Comparison of ENCODE assay signal across 7 mouse cellular contexts in the genomic region with DNA sequence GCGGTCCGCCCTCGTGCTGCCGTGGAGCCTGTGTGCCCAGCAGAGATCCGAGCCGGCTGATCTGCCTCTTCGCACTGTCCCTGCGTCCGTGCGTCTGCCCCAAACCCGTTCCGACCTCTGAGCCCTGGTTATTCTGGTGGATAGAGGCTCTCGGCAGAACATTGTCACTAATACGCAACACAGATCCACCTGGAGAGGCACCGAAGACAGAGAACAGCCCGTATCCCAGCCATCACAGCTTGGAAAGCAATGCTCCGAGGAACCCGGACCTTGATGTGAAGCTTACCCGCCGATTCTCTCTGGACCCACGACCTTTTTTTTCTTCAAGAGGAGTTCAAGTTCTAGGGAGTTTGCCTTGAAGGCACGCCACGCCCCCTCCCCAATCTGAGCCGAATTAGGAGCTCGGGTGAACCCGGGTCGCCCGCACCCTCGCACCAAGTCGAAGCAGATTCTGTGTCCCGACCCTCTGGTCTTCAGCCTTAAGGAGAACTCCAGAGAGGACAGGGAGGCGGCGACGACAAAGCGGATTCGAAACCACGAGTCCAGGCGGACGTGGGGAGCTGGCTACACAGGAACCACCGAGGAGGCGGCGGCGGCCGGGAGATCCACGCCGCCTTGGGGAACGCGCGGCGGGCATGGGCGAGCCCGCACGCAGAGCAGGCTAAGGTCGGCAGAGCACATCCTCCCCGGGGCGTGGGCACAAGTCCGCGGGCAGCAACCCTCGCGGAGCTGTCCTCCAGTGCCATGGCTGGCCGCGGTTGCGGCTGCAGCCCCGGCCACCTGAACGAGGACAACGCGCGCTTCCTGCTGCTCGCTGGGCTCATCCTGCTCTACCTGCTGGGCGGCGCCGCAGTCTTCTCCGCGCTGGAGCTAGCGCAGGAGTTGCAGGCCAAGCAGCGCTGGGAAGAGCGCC. TPM values are rescaled to one million over a fixed set of nuclear protein-coding genes. Genes with fewer than 3 reads are reported as not detected.
A peak's percentile ranks its signal among the peaks of the same experiment; 100 is the strongest.
DNase-seq lines count a peak whose midpoint lies in the region; ATAC-seq and TF ChIP-seq lines count a peak whose summit lies in the region.

No protein-coding gene starts in this region.

- H3K27me3 ChIP-seq in C2C12 (ENCODE audit: control insufficient read depth, insufficient read depth, insufficient read length), result peaks cover 59% of the 10 kb centered on the region
- H3K27me3 ChIP-seq in intestine, postnatal 0 days (replicated peaks; ENCODE audit: control insufficient read depth, insufficient read depth, low read length), result peaks cover 76% of the 10 kb centered on the region
- H3K27me3 ChIP-seq in lung, embryonic 16.5 days (ENCODE audit: control insufficient read depth, insufficient read depth, low read depth, low read length), result peaks cover 48% of the 10 kb centered on the region

- TF ChIP-seq POLR2A in olfactory bulb, adult 2 months (IDR thresholded peaks at IDR 0.05; ENCODE audit: insufficient read depth, low read depth, low read length), result 0 out of 2 replicates have a peak, but pooled peaks have one; percentile 10

- TF ChIP-seq CTCF in C2C12 (IDR thresholded peaks at IDR 0.05; ENCODE audit: control insufficient read depth, insufficient read depth, insufficient read length), result no peak
- TF ChIP-seq CTCF in intestine, postnatal 0 days (IDR thresholded peaks at IDR 0.05; ENCODE audit: low read depth), result no peak
- no peak for TF ChIP-seq CTCF in olfactory bulb, adult 2 months (IDR thresholded peaks at IDR 0.05; ENCODE audit: insufficient read depth, low read depth, low read length)

- H3K36me3 ChIP-seq in C2C12 (ENCODE audit: control insufficient read depth, insufficient read depth), result no peaks in the 10 kb centered on the region
- H3K36me3 ChIP-seq in intestine, postnatal 0 days (ENCODE audit: control insufficient read depth, insufficient read depth), result no peaks in the 10 kb centered on the region
- H3K36me3 ChIP-seq in lung, embryonic 16.5 days (ENCODE audit: control insufficient read depth, insufficient read depth, low read length), result no peaks in the 10 kb centered on the region

- no peaks in the 10 kb centered on the region; the same call in 1 of the 2 replicates for H3K4me1 ChIP-seq in intestine, postnatal 0 days (replicated peaks; ENCODE audit: control insufficient read depth, insufficient read depth, low read length)
- H3K4me1 ChIP-seq in lung, embryonic 16.5 days (replicated peaks; ENCODE audit: control insufficient read depth, insufficient read depth, low read length), result peaks cover 17% of the 10 kb centered on the region
- H3K4me1 ChIP-seq in olfactory bulb, adult 2 months (ENCODE audit: control insufficient read depth, insufficient read depth, low read length), result peaks cover 25% of the 10 kb centered on the region

- no peak overlapping the region for H3K27ac ChIP-seq in intestine, postnatal 0 days (ENCODE audit: low read depth, low read length)
- H3K27ac ChIP-seq in lung, embryonic 16.5 days (ENCODE audit: low read length), result no peak overlapping the region
- peak overlapping the region; percentile 70 for H3K27ac ChIP-seq in olfactory bulb, adult 2 months (ENCODE audit: insufficient read depth, low read depth, low read length)

- WGBS in intestine, postnatal 0 days, result under 1% methylated on average over 77 of the region's 77 CpGs
- WGBS in lung, embryonic 16.5 days, result under 1% methylated on average over 77 of the region's 77 CpGs
- WGBS in olfactory bulb, adult 2 months, result under 1% methylated on average over 77 of the region's 77 CpGs

- H3K9me3 ChIP-seq in intestine, postnatal 0 days (ENCODE audit: control insufficient read depth), result no peaks in the 10 kb centered on the region
- H3K9me3 ChIP-seq in lung, embryonic 16.5 days (ENCODE audit: control insufficient read depth, low read length), result no peaks in the 10 kb centered on the region

- H3K4me3 ChIP-seq in C2C12 (ENCODE audit: insufficient read depth, poor library complexity, severe bottlenecking), result no peak overlapping the region
- peak overlapping the region; percentile 48 for H3K4me3 ChIP-seq in intestine, postnatal 0 days (ENCODE audit: low read depth, low read length)
- H3K4me3 ChIP-seq in lung, embryonic 16.5 days (ENCODE audit: low read length), result peak overlapping the region; percentile 60
- H3K4me3 ChIP-seq in olfactory bulb, adult 2 months (ENCODE audit: insufficient read depth, low read depth, low read length), result peak overlapping the region; percentile 58

- H3K4me2 ChIP-seq in intestine, postnatal 0 days (replicated peaks; ENCODE audit: low read depth), result peak overlapping the region; percentile 93
- peak overlapping the region; percentile 63 for H3K4me2 ChIP-seq in lung, embryonic 16.5 days (ENCODE audit: low read depth, low read length)

- H3K79me2 ChIP-seq in C2C12 (ENCODE audit: control insufficient read depth, insufficient read depth), result no peaks in the 10 kb centered on the region

- peak; percentile 48 to 50 for DNase-seq in B cell, adult 2 months
- DNase-seq in cerebellum, postnatal 36 days, result peak; percentile 16 to 24
- peak; percentile 62 for DNase-seq in heart, adult 18-20 months

- peak overlapping the region; percentile 31; the same call in 1 of the 2 replicates for H3K9ac ChIP-seq in intestine, postnatal 0 days (ENCODE audit: low read depth, low read length)
- peak overlapping the region; percentile 68 for H3K9ac ChIP-seq in lung, embryonic 16.5 days (ENCODE audit: low read length)

- peak; percentile 25; the same call in 1 of the 2 replicates for ATAC-seq in intestine, postnatal 0 days
- ATAC-seq in lung, embryonic 16.5 days (ENCODE audit: low read depth), result peak; percentile 41; the same call in 1 of the 2 replicates

- H3ac ChIP-seq in C2C12 (ENCODE audit: control insufficient read depth, insufficient read length, low read depth), result peak overlapping the region; percentile 22

- no peaks in the 10 kb centered on the region for H3K79me3 ChIP-seq in C2C12 (ENCODE audit: low read depth)

TF ChIP-seq in C2C12, 6 proteins besides CTCF, POLR2A, EP300 and RAD21:
- no peak for TF ChIP-seq FOSL1 (IDR thresholded peaks at IDR 0.05; ENCODE audit: insufficient read depth, low read length, poor library complexity, severe bottlenecking)
- TF ChIP-seq MAX (IDR thresholded peaks at IDR 0.05), result no peak
- TF ChIP-seq USF1 (IDR thresholded peaks at IDR 0.05; ENCODE audit: low read depth), result no peak
- TF ChIP-seq MYOD1 (IDR thresholded peaks at IDR 0.05; ENCODE audit: control insufficient read depth, insufficient read length, low read depth), result no peak
- TF ChIP-seq MYOG (IDR thresholded peaks at IDR 0.05; ENCODE audit: control insufficient read depth, extremely low read depth, insufficient read length), result no peak
- no peak for TF ChIP-seq CEBPB (IDR thresholded peaks at IDR 0.05; ENCODE audit: low read depth)
TF ChIP-seq in C2C12: peak in this region for 0.

RNA-seq across cellular contexts. Expression of gene Kcnk13, which starts 1.2 kb away (rescaled TPM):
- polyA plus RNA-seq in C2C12 (2012; fragmentation: generic; extraction: Trizol), result not detected
- total RNA-seq in heart, adult 18-20 months (2021), result under 1 TPM; 0.46 to 0.47 TPM
- polyA plus RNA-seq in intestine, postnatal 0 days (2015; fragmentation: Nextera tagmentation; extraction: Ambion mirVana), result 0.43 and 0.47 TPM in 2 replicates
- polyA plus RNA-seq in lung, embryonic 16.5 days (2015; fragmentation: Nextera tagmentation; extraction: Ambion mirVana), result 4.0 and 4.9 TPM in 2 replicates
- polyA plus RNA-seq in olfactory bulb, adult 2 months (2012; ENCODE audit: insufficient read depth, insufficient read length, low replicate concordance, missing spikeins), result not detected in 2 replicates
